Mouse (Mus musculus): Measurements from ENCODE around the gene Fam155a. TPM values are rescaled to one million over a fixed set of nuclear protein-coding genes. Genes with fewer than 3 reads are reported as not detected.
"Not testable (repeated sequence)": the region's sequence is repeated elsewhere in the genome, so short reads cannot be mapped to it uniquely, and the experiment has no call there.

Gene Fam155a
- total RNA-seq, 2 experiments from 2014 or later: 6.5 to 6.9 TPM

DNA sequence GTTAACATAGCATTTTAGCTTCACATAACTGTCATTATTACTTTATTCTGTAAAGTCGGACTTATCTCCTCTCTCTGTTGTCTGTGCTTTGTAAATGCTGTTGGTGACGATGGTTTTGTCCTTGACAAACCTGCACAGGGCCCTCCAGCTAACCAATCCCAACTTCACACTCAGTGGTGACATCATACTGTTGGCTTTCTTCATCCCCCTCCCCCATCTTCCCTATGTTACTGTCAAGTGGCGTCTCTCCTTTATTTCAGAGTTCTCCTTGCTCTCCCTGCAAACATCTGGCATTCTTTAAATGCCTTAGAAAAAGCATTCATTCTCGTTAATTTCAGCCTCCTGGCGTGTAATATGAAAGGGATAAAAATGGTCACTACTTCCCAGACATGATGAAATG lies 78.6 kb downstream of the Fam155a start:
- DNase-seq (ENCODE audit: low spot score in 2 of 2): no peak

DNA sequence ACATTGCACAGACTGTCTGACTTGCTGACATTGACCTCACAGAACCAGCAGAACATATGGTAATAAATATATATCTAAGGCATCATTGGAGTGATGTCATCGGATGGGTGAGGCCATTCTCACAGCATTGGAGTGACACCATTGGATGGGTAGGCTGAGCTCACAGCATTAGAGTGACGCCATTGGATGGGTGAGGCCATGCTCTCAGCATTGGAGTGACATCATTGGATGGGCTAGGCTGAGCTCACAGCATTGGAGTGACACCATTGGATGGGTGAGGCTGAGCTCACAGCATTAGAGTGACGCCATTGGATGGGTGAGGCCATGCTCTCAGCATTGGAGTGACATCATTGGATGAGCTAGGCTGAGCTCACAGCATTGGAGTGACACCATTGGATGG lies 110.9 kb downstream of the Fam155a start:
- not testable (repeated sequence) for DNase-seq (ENCODE audit: low spot score in 2 of 2)

DNA sequence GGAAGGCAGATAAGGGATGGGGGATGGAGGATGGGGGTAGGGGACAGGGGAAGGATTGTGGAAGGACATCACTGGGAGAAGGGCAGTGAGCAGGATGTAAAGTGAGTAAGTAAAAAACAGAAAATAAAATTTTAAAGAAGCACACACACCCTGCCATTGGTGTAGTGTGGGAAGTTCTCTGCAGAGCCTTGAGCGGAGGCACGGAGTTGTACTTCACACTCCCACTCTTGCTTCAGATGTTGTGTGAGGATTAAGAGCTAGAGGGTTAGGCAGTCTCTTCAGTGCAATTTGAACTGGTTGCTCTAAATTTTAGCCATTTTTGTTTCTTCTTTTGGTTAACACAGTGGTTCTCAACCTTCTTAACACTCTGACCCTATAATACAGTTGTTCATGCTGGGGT lies 114.1 kb downstream of the Fam155a start:
- no peak for DNase-seq (ENCODE audit: low spot score in 2 of 2)

DNA sequence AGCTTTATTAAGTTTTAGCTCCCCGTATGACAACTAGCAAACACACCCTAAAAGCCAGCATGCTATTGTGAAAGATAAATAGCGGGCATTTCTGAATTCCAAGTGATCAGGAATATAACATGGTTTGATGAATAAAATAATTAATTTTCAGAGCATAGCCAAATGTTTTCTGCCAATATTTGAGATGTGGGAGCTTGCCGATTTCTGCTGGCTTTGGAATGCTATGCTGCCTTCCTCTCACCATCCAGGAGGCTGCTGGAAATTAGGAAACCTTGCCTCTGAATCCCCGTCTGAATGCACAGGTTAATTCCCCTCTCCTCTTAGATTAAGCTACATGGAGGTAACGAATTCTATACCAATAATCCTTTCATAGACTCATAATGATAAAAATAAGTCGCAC lies 116.1 kb downstream of the Fam155a start:
- no peak for DNase-seq (ENCODE audit: low spot score in 2 of 2)

DNA sequence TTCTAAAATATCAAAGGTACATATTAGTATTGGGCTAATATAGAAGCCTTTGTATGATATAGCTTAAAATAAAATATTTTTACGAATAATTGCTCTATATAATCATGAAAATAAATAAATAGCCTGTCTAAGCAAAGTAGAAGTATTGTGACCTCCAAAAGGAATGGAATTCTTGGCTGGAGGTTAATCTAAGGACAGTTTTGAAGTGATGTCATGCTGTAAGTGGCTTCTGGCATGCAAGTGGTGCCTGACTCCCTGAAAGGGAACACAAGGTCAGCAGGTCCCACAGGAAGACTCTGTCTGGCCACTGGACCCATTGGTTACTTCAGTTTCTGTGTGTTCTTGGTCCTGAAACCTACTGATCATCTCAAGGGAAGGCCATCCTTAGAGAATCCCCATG lies 117.3 kb downstream of the Fam155a start:
- DNase-seq (ENCODE audit: low spot score in 2 of 2): no peak

DNA sequence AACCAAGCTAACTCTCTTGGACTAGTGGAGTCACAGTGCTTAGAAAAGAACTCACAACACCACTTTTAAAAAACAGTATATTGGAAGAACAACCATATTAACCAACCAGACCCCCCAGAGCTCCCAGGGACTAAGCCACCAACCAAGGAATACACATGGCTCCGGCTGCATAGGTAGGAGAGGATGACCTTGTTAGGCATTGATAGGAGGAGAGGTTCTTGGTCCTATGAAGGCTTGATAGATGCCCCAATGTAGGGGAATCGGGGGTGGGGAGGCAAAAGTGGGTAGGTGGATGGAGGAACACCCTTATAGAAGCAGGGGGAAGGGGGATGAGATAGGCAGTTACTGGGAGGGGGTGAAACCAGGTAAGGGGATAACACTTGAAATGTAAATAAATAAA lies 132.8 kb downstream of the Fam155a start:
- no peak for DNase-seq (ENCODE audit: low spot score in 2 of 2)

DNA sequence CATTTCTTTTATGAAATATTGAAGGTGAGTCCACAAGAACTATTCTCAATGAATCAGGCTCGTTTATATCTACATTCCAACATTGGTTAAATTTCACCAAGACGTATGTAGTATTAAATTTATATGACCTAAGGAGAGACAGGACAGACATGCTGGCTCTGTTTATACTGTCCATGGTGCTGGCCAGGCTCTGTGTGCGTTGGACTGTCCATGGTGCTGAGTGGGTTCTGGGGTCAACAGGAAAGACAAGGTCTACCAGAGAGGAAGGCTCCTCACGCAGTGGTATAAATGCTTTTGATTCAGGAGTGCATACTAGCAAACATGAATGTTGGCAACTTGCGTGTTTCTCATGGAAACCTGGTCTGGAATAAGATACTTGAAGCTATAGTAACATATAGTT lies 135.7 kb downstream of the Fam155a start:
- no peak for DNase-seq (ENCODE audit: low spot score in 2 of 2)

DNA sequence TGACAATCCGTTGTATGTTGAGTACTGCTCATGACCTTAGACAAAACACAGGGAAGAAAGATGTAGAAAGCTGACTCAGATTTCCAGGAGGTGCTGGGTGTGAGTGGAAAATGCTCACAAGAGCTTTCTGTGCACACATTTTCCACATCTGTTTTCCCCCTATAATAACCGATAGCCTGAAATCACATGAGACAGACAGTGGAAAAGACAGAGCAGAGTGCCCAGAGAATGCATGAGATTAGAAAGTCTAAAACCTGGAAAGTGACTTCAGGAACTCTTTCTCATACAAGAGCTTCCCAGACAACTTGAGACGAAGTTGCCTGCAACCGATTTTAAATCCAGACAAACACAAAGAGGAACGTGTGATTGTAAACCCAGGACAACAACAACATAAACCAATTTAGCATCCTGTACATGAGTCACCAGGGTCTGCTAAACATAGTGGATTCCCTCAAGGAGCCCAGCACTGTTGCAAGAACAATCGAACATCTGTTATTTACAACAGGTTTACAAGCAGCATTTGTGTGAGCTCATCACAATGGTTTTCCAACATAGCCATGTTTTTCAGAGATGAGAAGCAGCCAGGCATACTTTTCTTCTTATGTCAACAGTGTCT lies 163.8 kb downstream of the Fam155a start:
- DNase-seq (ENCODE audit: low spot score in 2 of 2): no peak

DNA sequence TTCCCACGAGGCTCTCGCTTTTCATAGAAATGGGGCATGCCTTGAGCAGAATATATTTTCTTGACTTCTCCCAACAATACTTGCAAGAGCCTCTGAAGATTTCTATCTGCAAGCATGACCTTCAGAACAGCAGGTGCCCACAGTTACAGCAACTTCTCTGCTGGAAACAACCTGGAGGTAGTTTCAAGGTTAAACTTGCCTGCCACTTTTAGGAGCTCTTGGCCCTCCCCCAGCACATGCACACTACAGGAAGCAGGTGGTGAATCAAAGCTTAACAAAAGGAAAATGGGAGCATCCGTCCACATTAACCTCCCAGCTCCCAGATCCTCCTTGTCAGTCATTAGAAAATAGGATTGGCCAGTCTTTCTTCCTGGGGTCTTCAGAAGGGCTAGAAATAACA lies 175.0 kb downstream of the Fam155a start:
- no peak for DNase-seq (ENCODE audit: low spot score in 2 of 2)

DNA sequence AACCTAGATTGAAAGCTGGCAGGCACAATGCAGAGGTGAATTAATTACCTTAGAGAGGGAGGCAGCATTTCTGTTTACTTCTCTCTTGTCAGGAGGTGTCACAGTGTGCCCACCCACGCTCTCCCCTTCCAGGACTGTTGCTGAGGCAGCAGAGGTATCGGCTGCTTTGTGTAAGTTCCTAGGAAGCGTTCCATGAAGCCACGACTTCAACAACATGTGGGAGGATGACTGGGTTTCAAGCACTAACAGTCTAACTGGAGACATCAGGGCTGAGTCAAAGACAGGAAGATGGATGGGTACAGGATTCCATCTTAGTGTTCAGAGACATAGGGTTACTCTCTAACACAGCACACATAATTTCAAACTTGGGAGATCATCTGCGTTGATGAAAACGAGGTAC lies 189.1 kb downstream of the Fam155a start:
- no peak for DNase-seq (ENCODE audit: low spot score in 2 of 2)

DNA sequence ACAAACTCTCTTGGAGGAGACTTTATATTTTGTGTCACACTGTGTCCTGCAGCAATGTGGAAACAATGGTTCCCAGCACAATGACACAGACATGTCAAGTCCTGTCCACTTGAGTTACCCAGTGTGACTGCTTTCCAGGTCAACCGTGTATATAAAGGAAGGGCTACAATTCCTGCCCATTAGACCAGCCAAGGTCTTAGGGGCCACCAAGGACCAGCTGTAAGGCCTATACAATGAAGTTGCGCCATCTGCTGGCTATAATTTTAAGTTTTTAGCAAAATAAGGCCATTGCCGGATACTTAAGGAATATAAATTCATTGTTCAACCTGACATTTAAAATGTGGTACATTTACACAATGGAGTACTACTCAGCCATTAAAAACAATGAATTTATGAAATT lies 190.8 kb downstream of the Fam155a start:
- DNase-seq (ENCODE audit: low spot score in 2 of 2): no peak

DNA sequence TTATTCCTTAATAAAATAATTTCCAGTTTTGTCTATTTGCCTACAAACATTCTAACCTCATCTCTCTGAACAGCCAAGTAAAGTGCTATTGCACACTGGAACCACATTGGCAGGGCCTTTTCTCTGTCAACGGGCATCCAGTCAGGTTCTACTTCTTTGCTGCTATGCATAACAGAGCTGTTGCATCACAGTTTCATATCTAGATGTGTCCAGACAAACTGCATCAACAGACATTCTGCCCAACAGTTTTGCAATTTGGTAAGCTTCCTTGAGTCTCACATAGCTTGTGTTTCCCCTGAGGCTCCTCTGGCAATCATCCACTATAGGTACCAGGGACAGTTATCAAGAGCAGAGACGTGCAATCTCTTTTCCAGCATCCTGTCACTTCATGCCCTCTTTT lies 199.0 kb downstream of the Fam155a start:
- DNase-seq (ENCODE audit: low spot score in 2 of 2): no peak

DNA sequence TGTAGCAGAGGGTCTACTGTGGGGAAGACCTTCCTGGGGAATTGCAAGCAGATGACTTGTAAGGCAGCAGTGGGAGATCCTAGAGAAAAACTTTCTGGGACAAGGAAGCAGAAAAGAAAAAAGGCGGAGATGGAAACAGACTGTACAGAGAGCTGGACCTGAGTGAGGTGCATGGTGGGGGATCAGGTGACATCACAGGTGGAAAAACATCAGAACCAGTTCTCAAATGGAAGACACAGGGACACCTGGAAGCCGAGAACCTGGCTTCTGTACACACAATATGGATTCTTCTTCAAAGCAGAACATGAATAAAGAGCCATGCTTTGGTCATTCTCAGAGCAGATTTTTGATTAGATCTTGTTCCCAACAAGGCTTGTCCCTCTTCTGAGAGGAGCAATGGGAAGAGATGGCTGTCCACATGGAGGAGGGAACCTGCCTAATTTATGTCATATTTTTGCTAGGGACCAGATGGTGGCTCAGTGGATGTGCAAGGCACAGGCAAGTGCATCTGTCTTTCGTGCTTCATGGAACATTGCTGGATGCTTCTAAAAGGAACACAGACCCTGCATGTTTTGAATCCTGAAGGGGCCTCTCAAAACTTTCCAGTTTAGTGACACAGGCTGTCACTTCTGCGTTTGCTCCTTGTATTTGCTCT lies 201.3 kb downstream of the Fam155a start:
- no peak for DNase-seq (ENCODE audit: low spot score in 2 of 2)

DNA sequence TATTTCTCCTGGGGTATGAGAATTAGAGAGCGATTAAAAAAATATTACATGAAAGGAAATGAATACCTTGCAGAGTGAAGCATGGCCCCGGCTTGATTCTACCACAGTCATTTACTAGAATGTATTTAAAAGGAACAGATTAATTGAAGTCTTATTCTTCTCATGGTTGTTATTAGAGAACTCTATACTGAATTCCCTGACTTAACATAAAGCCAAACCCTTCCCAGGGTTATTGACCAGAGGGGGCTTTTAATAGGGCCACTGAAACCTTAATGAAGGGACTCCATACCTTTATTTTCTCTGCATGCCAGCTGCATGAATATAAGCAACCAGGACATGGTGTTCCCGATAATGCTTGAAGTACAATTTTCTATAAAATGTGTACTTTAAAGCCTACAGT lies 221.8 kb downstream of the Fam155a start:
- no peak for DNase-seq (ENCODE audit: low spot score in 2 of 2)

DNA sequence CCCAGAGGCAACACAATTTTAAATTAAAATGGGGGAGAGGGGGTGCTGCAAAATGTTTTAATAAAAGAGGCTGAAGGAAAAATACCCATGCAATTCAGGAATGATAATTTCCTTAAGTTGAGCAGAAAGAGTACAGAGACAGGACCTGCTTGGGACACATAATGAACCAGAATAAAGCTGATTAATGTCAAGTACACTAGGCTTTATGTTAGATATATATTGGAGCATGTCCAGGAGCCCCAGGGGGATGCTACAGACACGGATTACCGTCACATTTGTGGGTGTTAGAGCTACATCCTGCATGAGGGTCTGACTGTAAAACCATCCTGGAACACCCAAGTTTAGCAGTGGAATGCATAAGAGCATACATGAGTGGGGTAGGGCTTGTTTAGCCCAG lies 223.4 kb downstream of the Fam155a start:
- no peak for DNase-seq (ENCODE audit: low spot score in 2 of 2)

DNA sequence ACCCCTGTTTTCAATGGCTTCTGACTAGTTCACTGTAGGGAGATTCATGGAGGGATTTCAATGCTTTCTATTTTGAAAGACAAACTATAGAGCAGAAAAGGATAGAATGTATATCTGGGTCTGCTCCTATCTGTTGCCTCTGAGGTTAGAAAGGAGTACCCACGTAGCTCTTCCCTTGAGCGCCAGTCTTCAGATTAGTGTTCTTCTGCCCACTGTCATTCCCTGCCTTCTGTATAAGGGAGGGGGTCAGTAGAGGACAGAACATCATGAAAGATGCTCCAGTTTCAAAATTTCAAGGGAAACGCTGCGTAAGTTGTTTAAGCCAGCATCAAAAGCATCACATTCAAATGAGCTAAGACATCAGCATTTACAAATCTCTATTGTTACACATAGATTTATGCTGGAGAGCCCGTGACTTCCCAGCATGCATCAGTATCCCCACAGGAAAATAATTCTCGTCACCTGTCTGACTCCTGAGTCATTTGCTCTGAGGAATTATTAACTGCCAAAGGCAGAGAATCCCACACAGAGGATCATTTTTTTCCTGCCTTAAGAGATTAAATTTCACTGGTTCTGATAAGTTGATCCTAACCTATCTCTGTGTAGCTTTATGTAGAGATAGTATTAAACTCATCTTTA lies 223.9 kb downstream of the Fam155a start:
- no peak for DNase-seq (ENCODE audit: low spot score in 2 of 2)

DNA sequence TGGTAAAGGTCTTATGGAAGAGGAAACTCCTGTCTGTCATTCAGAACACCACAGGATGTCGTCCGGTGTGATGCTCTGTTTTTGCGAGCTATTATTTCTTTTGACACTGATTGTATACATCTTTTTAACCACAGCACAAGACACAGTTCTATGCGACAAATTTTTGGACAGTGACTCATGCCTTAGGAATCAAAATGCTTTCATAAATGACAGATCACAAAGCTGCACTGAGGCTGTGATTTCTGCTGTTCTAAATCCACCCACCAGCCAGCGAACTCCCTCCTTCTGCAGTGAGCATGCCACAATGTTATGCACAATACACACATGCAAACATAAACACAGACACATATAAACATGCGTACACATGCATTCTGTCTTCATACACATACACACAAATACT lies 224.5 kb downstream of the Fam155a start:
- DNase-seq (ENCODE audit: low spot score in 2 of 2): no peak

DNA sequence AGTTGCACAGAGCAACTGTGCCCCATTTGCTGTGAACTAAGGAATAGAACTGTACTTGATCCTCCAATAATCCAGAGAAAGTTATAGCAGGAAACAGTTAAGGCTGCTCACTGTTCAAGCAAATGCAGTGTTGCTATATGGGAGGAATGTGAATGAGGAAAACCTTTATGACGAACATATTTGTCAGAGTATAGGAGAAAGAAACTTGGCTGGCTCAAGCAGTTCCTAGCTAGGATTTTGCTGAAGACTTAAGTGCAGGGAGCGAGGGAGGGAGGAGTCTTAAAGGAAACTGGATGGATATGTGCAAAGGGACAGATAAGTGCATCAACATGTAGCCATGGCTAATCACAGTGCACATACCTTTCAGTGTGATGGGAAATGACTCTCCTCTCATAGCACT lies 225.3 kb downstream of the Fam155a start:
- DNase-seq (ENCODE audit: low spot score in 2 of 2): no peak

DNA sequence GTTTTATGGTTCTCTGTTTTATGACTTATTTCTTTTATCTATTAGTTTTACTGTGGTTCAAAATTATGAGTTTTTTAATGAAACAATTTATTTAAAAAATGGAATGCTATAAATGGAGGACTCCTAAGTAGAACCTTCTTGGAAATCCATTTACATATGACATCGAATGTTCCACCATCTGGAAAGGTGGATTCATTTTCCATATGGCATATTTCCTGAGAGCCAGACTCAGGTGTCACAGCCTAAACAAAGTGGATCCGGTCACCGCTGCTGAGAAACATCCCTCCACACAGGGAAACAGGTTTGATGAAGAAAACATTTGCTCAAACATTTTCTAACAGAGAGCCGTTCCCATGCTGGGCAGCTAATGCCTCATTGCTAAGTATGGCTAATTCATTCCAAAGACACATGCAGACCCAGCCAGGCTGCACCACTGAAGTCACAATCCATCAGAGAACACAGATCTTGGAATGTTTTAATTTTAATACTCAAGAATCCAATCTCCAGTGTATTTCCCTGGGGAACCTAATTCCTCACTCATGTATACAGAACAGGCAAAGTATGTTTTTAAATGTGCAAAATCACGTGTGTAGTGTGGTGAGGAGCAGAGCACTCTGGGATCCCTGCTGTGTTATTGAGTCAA lies 235.1 kb downstream of the Fam155a start:
- no peak for DNase-seq (ENCODE audit: low spot score in 2 of 2)

DNA sequence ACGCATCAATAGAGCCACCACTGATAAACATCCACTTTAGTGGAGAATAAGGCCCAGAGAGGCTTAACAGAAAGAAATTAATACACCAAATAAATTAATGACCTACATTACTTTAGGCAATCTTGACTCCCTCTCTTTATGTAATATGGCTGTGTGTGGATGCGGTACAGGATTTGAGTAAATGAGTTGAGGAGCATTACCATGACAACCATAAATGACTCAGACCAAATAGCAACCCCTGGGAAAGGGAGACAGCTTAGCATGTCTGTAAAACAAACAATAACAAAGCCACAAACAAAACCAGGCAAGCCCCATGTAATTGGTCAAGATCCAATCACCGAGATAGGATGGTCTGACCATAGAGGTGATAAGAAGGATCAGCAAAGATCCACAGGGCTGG lies 244.4 kb downstream of the Fam155a start:
- no peak for DNase-seq (ENCODE audit: low spot score in 2 of 2)

DNA sequence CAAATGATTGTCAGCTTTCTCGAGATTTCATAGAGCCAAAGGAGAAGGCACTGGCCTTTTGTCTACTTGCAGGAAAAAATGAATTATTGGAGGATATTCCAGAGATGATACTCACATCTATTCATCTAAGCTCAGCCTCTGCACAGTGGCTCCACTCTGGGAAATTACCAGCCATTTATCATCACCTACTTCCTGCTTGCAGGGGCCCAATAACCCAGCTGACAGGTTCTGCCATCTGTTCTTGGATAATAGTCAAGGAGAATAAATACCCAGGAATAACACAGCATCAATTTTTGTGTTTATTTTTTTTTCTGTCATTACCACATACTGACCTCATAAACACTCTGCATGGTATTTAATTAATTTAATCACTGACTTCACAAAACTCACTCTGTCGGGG lies 249.4 kb downstream of the Fam155a start:
- no peak for DNase-seq (ENCODE audit: low spot score in 2 of 2)

DNA sequence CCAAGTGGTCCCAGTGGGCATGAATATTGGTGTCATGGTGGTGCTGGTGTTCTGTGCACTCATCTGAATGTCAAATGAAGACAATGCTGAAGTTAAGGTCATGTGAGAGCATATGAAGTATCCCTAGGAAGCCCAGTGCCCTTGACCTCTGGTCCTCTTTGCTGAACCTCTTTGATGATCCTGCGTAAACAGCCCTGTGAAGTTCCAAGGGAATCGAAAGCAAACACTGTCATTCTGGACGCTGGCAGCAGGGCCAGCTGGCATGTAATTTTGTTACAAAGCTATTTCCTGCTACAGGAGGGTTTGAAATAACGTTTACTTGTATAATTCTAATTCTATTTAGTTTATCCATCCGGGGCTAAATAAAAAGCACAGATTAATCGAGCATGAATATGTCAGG lies 270.2 kb downstream of the Fam155a start:
- no peak for DNase-seq (ENCODE audit: low spot score in 2 of 2)
